Mouse (Mus musculus) midbrain, postnatal 0 days (tissue): ENCODE results near the gene Wdcp. TPM values are rescaled to one million over a fixed set of nuclear protein-coding genes. Genes with fewer than 3 reads are reported as not detected.
"Not testable (repeated sequence)": the region's sequence is repeated elsewhere in the genome, so short reads cannot be mapped to it uniquely, and the experiment has no call there.

Experiments used
- ATAC-seq: fragments of 200-750 bp; cut with Nextera tagmentation; 2 replicates; pipeline ENCODE4 v1.8.0; 2017; ENCODE audit warnings: moderate number of reproducible peaks, mild to moderate bottlenecking, moderate TSS enrichment, moderate library complexity; ENCODE audit not compliant: low FRiP score
- DNase-seq: peaks from one replicate; pipeline ENCODE4 v3.0.0-alpha.2; 2015; ENCODE audit warnings: low spot score
- H3K27ac ChIP-seq: fragments of 300-500 bp; sonication (generic); 2 replicates; pipeline ENCODE4 v1.5.1; 2014; ENCODE audit warnings: low read depth, mild to moderate bottlenecking, low read length, mixed read lengths
- H3K27me3 ChIP-seq: fragments of 300-500 bp; sonication (generic); 2 replicates; pipeline ENCODE4 v1.6.1; 2014; ENCODE audit warnings: low read length, control low read depth, mixed read lengths; ENCODE audit not compliant: insufficient read depth
- H3K36me3 ChIP-seq: fragments of 300-500 bp; sonication (generic); 2 replicates; pipeline ENCODE4 v1.6.1; 2014; ENCODE audit warnings: low read length, control low read depth, mixed read lengths; ENCODE audit not compliant: insufficient read depth
- H3K4me1 ChIP-seq: fragments of 300-500 bp; sonication (generic); 2 replicates; pipeline ENCODE4 v1.6.1; 2014; ENCODE audit warnings: mild to moderate bottlenecking, control low read depth, antibody characterized with exemption, low read length, mixed read lengths; ENCODE audit not compliant: insufficient read depth
- H3K4me2 ChIP-seq: fragments of 300-500 bp; sonication (generic); 2 replicates; pipeline ENCODE4 v1.6.1; 2014; ENCODE audit warnings: low read depth, mild to moderate bottlenecking, low read length, mixed read lengths; ENCODE audit not compliant: poor library complexity, severe bottlenecking
- H3K4me3 ChIP-seq: fragments of 300-500 bp; sonication (generic); 2 replicates; pipeline ENCODE4 v1.5.1; 2014; ENCODE audit warnings: low read depth, mild to moderate bottlenecking, low read length, moderate library complexity
- H3K9ac ChIP-seq: fragments of 300-500 bp; sonication (generic); replicated peaks from 2 replicates; pipeline ENCODE4 v1.6.1; 2014; ENCODE audit warnings: mild to moderate bottlenecking, low read length, moderate library complexity, mixed read lengths; ENCODE audit not compliant: poor library complexity, severe bottlenecking
- H3K9me3 ChIP-seq: fragments of 300-500 bp; sonication (generic); 2 replicates; pipeline ENCODE4 v1.6.1; 2016; ENCODE audit warnings: low read length, control low read depth
- CTCF ChIP-seq: IDR thresholded peaks from 2 replicates; pipeline ENCODE4 v1.5.1; 2016; ENCODE audit warnings: antibody characterized with exemption, mild to moderate bottlenecking
- WGBS: fragments of 180-500 bp; shearing (Covaris S2); extraction: QIAGEN DNeasy Blood & Tissue Kit; methylation state at CpG from one replicate; pipeline ENCODE4 v1.1.7; 2014; 5-methylcytosine and 5-hydroxymethylcytosine counted together
- polyA plus RNA-seq: library from polyadenylated mRNA; unstranded; fragments of >200 nt; fragmentation: Nextera tagmentation; extraction: Ambion mirVana; gene quantifications from 2 replicates; pipeline ENCODE4 v1.2.1, GENCODE M21; 2015
- total RNA-seq: library from RNA; depleted of rRNA; stranded (reverse); fragments of >200 nt; gene quantifications from 2 replicates; pipeline ENCODE4 v1.2.3, GENCODE M21; 2014

Wdcp gene
- total and polyA plus RNA-seq, 2 experiments from 2014 or later, result 11.0 TPM

DNA sequence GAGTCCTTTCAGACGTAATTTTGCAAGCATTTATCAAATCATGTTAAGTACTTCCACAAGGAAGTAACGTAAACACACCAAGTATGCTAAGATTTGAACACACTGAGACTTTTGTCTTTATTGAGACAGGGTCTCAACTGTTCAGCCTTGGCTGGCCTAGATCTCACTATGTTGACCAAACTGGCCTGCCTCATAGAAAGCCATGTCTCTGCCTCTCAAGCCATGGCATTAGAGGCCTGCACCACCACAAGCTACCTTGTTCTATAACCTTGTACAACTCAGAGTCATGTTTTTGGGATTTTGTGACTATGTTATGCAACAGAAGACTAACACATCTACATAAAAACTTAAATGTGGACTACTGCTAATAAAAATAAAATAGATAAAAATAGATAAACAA lies 39.0 kb downstream of the Wdcp start:
- Histone ChIP-seq H3K4me2 (no peak overlapping the region), H3K27me3 (no peaks in the 10 kb centered on the region), H3K9ac (no peak overlapping the region), H3K9me3 (no peaks in the 10 kb centered on the region), H3K27ac (no peak overlapping the region), H3K4me3 (no peak overlapping the region), H3K4me1 (no peaks in the 10 kb centered on the region), H3K36me3 (0 out of 2 replicates have a peak, but pooled peaks cover 2% of the 10 kb centered on the region)
- DNase-seq, result no peak
- WGBS, result 96% methylated on average over 2 of the region's 2 CpGs
- ATAC-seq, result no peak
- TF ChIP-seq CTCF, result no peak

DNA sequence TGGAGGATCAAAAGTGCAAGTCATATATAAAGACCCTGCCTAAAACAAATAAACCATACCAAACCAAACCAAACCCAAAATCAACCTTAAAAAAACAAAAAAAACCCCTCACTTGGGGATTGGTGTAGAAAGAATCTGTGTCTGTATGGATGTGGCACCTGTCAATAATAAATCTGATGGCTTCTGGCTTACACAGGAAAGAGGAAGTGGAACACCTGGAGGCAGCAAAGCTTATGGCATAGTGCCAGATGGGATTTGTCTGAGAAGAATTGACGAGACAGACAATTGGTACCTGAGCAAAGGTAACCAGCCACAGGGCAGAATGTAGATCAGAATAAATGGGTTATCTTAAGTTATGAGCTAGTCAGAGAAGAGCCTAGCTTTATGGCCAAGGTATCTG lies 42.0 kb downstream of the Wdcp start:
- Histone ChIP-seq H3K27me3 (no peaks in the 10 kb centered on the region), H3K36me3 (0 out of 2 replicates have a peak, but pooled peaks cover 2% of the 10 kb centered on the region), H3K4me2 (no peak overlapping the region), H3K9me3 (no peaks in the 10 kb centered on the region), H3K9ac (no peak overlapping the region), H3K27ac (no peak overlapping the region), H3K4me1 (no peaks in the 10 kb centered on the region), H3K4me3 (no peak overlapping the region)
- 69% methylated on average over 1 of the region's 1 CpGs for WGBS
- TF ChIP-seq CTCF, result no peak
- DNase-seq (no peak), ATAC-seq (no peak)

DNA sequence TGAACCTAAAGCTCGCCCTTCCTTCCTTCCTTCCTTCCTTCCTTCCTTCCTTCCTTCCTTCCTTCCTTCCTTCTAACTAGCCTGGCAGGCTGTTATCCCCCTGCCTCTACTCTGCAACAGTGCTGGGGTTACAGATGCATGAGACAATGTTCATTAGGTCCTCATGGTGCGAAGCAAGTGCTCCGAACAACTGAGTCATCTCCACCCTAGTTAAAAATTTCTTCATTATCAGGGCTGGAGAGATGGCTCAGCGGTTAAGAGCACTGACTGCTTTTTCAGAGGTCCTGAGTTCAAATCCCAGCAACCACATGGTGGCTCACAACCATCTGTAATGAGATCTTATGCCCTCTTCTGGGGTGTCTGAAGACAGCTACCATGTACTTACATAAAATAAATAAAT lies 43.5 kb downstream of the Wdcp start:
- H3K9me3 ChIP-seq, H3K9ac ChIP-seq, DNase-seq, H3K4me3 ChIP-seq, H3K4me1 ChIP-seq, ATAC-seq, H3K4me2 ChIP-seq, H3K27me3 ChIP-seq, H3K27ac ChIP-seq, H3K36me3 ChIP-seq: not testable (repeated sequence)
- 96% methylated on average over 4 of the region's 4 CpGs for WGBS

DNA sequence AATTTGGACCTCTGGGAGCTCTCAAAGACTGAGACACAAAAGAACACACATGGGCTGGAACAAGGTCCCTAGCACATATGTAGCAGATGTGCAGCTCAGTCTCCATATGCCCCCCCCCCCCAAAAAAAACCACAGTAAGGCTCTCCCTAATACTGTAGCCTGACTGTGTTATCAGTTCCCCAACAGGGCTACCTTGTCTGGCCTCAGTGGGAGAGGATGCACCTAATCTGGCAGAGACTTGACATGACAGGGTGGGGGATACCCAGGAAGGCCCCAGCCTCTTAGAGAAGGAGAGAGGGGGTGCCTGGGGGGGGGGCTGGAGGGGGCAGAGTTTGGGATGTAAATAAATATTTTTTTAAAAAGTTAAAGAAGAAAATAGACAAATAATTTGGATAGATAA lies 45.6 kb downstream of the Wdcp start:
- no peak overlapping the region for H3K4me3 ChIP-seq
- no peak overlapping the region for H3K27ac ChIP-seq
- H3K4me1 ChIP-seq, result no peaks in the 10 kb centered on the region
- H3K27me3 ChIP-seq, result no peaks in the 10 kb centered on the region
- DNase-seq (no peak), ATAC-seq (no peak)
- TF ChIP-seq CTCF, result no peak
- H3K9me3 ChIP-seq, result no peaks in the 10 kb centered on the region
- H3K4me2 ChIP-seq, result no peak overlapping the region
- no peak overlapping the region for H3K9ac ChIP-seq
- H3K36me3 ChIP-seq, result no peaks in the 10 kb centered on the region; the same call in 1 of the 2 replicates

DNA sequence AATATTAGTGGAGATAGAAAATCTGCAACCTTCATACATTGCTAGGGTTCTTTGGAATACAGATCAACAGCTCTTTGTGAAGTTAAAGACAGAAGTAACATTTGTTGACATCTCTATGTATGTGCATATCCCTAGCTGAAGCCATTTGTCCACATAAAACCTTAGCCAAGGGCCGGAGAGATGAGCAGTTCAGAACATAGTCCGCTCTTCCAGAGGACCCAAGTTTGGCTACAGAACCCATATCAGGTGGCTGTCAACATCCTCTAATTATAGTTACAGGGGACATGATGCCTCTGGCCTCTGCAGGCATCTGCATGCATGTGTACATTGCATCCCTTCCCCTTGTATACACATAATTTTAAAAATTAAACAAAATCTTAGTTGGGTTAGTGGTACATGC lies 46.1 kb downstream of the Wdcp start:
- ATAC-seq (no peak), DNase-seq (no peak)
- no peaks in the 10 kb centered on the region; the same call in 1 of the 2 replicates for H3K36me3 ChIP-seq
- no peaks in the 10 kb centered on the region for H3K9me3 ChIP-seq
- no peaks in the 10 kb centered on the region for H3K27me3 ChIP-seq
- H3K27ac ChIP-seq, result no peak overlapping the region
- no peak overlapping the region for H3K4me3 ChIP-seq
- no peaks in the 10 kb centered on the region for H3K4me1 ChIP-seq
- no peak overlapping the region for H3K4me2 ChIP-seq
- no peak for TF ChIP-seq CTCF
- 93% methylated on average over 2 of the region's 2 CpGs for WGBS
- no peak overlapping the region for H3K9ac ChIP-seq

DNA sequence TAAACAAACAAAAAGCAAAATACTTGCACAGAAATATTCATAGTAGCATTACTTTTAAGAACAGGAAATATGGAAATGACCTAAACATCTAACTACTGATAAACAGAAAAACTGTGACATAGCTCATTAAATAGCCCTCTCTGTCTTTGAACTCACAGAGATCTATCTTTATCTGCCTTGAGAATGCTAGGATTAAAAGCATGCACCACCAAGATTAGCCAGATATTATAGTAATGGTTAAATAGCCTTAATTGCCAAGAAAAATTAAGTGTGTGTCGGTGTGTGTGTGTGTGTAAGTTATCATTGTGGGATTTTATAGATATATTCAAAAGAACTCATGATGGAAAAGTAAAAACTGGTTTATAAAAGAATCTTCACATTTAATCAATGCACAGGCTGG lies 46.8 kb downstream of the Wdcp start:
- H3K27ac ChIP-seq, result no peak overlapping the region
- 92% methylated on average over 1 of the region's 1 CpGs for whole genome bisulfite sequencing
- no peaks in the 10 kb centered on the region for H3K9me3 ChIP-seq
- no peak for ATAC-seq
- H3K27me3 ChIP-seq, result no peaks in the 10 kb centered on the region
- no peak overlapping the region for H3K9ac ChIP-seq
- TF ChIP-seq CTCF, result no peak
- H3K4me1 ChIP-seq, result no peaks in the 10 kb centered on the region
- no peak for DNase-seq
- H3K4me2 ChIP-seq, result no peak overlapping the region
- no peaks in the 10 kb centered on the region; the same call in 1 of the 2 replicates for H3K36me3 ChIP-seq
- H3K4me3 ChIP-seq, result no peak overlapping the region
